Mouse (Mus musculus) urinary bladder, postnatal 25 days (tissue): ENCODE measurements around the gene 6430548M08Rik.

Experiments
- DNase-seq: peaks from one replicate; pipeline ENCODE4 v3.0.0; 2022; ENCODE audit warnings: low spot score

Gene 6430548M08Rik

DNA sequence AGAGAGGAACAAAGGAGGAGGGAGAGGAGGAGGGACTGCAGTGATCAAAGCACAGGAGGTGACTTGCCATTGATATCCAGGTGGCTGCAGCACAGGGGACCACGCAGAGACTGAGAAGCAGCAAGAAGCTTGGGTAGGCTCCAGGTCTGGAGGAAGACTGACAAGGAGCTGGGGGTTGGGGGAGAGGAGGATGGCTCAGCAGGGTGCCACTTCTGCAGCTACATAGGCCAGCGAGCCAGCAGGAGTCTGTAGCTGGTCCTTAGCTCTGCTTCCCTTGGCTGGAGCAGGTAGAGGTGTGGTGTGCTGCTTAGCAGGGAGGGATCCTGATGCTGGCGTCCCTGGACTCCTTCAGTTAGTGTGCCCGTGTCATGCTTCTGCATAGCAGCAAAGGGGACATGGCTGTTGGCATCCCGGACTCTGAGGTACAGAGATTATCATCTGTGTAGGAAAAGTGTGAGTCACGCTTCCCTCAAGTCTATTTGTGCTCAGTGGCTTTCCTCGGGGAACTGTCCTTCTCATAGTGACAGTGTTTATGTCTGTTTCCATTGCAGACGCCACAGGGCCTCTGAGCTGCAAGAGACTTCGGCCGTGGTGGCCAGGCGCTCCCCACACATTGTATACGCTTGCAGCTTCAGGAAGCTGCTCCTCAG lies 30.8 kb downstream of the 6430548M08Rik start:
- DNase-seq: no peak

DNA sequence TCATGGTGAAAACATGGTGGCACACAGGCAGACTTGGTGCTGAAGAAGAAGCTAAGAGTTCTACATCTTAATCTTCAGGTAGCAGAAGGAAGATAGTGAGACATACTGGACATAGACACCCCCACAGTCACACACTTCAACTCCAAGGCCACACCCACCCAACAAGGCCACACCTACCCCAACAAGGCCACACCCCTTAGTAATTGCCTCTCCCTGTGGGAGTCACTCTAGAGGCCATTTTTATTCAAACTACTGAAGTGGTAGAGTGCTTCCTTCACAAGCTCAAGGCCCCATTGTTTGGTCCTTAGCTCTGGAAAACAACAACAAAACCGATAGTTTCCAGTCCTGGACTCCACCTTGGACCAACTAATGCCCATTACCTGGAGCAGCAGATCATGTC lies 32.1 kb downstream of the 6430548M08Rik start:
- DNase-seq: no peak

DNA sequence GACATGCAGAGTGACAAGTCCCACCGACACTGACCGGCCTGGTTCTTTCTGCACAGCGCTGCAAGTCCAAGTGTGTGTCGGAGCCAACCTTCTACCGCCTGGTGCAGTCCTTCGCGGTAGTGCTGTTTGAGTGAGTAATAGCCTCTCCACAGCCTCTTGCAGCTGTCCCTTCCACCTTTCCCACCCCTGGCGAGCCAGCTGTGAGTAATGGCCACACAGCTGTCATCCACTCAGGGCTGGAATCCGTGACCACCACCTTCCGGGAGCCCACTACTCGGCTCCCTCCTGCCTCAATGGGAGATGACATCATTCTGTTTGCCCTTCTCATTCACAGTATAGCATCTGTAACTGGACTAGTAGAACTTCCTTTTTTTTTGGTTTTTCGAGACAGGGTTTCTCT lies 36.1 kb downstream of the 6430548M08Rik start:
- DNase-seq: no peak

DNA sequence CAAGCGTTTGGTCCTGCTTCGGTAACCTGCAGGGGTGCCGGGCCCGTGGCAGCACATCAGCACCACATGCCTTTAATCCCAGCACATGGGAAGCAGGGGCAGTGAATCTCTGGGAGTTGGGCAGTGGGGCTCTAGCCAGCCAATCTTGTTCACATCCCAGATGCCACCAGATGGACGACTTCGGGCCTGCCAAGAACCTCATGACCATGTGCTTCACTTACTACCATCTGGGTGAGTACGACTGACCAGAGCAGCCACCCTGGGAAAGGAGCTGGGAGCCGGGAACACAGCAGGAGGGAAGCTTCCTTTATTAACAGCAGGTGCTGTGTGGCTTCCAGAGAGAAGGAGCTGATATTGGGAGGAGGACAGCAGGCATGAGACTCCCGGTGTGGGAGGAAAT lies 37.2 kb downstream of the 6430548M08Rik start:
- no peak for DNase-seq

DNA sequence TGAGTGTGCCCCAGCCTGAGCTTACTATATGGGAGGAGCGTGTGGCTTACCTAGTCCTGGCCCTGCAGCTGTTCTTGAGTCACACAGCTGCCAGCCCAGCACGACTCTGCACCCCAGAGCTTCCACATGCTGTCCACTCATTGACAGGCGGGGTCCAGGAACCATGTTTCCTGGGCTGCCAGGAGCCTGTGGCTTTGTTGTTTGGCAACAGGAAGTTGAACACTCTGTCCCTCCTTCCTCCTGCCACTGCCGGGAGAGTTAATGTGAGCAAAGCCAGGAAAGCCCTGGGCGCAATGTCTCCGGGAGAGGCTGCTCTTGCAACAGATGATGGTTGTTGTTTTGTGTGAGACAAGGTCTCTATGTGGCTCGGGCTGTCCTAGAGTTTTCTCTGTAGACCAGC lies 38.7 kb downstream of the 6430548M08Rik start:
- no peak for DNase-seq

DNA sequence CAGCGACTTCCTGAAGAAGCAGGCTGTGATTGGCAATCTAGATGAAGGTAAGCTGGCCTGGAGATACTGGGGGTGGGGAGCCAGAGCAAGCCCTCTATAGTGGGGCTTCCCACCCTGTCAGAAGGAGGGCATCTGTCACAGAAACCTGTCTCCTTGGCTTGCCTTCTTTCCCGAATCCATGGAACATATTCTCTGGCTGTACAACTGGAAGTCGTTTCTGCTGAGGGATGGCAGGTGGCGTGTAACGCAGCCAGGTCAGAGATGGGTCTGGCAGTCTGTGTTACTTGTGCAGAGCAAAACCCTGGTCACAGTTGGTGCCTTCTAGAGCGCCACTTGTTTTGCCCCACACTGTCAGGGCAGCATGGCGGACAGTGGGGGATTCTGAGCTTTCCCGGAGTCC lies 46.4 kb downstream of the 6430548M08Rik start:
- DNase-seq: no peak

DNA sequence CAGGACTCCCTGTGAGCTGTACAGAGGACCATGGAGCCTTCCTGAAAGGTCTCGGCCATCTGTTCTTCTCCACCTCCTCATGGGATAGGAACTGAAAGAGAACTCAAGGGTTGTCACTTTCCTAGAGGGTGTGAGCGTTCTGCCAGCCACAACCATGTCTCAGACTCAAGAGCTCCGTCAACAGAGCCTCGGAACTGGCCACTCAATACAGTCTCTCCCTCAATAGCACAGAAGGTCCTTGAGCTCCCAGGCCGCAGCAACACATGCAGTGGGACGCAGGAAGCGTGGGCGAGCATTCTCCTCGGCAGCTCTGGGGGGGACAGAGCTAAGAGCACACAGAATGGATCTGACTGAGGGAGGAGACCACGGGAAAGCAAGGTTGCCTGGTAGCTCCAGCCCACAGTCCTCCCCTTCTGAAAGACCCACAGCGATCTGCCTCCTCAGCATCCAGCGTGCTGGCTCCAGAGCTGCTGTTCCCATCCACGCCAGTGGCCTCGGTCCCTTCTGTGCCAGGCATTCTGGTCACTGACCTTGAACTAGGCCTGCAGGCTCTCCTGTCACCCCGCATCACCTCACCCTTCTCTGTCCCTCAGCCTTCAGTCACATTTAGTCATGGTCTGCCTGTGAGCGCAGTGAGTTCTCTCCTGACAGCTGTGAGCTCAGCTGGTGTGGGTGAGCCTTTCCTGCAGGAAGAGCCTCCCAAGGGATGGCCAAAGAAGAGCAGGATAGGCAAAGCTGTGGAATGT lies 47.9 kb downstream of the 6430548M08Rik start:
- DNase-seq: no peak

DNA sequence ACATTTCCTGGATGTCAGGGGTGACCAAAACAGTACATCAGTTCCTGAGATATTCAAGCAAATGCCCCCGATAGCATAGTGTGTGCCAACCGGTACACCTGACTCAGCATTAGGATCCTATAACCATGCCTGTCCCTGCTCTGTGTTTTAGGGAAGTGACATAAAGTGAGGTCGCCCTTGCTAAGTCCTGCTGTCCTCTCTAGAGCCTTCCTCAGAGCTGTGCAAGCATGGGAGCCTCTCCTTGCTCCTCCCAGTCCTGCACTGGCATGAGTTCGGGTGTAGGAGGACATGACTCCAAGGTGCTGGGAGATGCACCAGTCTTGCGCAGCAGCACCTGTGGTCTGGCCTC lies 48.4 kb downstream of the 6430548M08Rik start:
- DNase-seq: no peak

DNA sequence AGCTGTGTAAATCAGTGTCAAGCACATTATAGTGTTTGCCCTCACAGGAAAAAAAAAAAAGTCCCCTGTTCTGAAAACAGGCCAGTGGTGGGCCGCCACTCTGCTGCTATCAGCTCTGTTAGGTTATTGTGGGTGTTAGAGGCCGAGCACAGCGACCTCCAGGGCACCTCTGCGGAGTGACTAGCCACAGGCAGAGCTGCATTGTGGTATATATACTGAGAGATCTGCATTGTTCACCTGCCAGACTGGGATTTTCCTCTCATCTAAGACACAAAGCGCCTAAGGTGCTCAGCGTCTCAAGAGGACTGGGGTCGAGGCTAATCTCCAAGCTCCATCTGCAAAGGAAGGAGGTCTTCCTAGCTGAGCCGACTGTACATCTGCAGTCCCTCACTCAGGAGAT lies 49.4 kb downstream of the 6430548M08Rik start:
- no peak for DNase-seq

DNA sequence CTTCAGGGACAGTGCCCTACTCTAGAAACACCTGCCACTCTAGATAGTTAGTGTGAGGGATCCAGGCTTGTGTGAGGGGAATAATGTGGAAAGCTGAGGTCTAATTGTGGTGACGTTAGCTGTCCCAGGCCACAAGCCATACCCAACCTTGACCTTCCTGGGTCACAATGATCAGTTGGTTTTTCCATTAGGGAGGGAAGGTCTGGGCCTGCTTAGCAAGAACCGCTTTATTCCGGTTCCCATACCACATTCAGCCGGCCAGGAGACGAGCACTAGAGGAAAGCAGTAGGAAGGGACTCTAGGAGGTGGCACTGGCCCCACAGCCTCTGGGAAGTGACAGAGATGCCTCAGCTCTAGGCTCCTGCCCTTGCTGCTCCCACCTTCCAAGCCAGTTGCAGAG lies 50.1 kb downstream of the 6430548M08Rik start:
- DNase-seq: no peak

DNA sequence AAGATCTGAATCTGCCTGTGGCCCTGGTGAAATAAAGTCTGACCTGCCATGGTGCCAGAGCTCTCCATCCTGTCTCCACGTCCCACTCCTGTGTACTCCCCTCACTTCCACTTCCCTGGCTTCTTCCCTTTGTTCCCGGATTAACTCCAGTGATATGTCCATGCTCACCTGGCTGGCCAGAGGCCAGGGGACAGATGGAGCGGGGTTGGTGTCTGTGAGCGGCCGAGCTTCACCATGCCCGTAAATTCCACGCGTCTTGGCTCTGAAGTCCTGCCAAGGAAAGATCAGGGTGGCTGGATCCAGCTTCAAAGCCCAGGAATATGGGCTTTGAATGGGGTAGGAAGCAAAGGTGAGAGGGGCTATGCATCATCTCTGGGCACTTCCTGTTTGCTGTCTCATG lies 53.2 kb downstream of the 6430548M08Rik start:
- no peak for DNase-seq

DNA sequence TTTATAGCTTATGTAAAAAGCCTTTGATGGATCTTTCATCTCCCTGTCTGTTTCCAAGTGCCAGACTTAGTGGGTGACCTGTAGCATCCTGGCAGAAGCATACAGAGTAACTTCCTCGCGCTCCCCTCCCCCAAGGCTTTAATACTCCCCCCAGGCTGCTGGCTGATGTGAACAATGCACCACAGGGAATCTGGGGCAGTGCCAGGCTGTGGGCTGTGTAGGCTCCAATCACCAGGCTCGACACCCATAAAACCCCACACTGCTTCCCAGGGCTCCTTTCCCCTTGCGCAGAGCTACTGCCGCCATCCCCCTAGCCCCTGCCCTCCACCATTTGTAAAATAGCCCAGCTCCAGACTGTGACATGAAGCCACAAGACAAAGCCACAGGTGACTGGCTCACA lies 53.9 kb downstream of the 6430548M08Rik start:
- no peak for DNase-seq

DNA sequence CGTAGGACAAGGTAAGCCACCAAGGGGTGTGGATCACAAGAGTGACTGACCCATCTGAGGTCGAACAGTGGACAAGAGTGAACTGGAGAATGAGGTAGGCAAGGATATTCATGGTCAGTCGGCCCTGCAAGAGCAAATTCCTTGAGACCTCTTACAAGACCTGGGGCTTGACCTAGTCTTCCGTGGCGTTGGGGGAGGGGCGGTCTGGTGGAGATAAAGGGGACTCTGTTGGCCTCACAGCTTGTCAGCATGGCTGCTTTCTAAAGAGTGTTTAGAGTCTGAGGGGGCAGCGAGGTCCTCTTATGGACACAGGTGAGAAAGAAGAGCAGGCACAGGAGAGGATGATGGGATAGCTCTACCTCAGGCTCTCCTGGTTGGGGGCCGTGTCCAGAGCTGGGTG lies 55.2 kb downstream of the 6430548M08Rik start:
- DNase-seq: no peak

DNA sequence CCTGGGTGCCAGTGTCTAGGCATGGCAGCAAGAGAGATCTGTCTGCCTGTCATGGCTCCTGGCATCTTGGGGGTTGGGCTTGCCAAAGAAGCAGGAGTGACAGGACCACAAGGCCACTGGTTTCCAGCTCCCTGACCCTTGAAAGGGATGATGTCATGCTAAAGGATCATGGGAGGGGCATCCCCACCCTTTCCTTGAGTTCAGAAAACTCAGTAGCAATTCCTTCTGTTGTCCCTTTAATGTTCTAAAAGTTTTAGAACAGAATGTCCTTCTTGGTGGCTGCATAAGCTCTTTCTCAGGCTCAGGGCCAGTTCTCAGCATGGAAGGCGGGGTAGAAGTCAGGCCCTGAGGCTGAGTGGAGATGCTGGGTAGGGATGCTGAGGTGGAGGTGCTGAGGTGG lies 59.2 kb downstream of the 6430548M08Rik start:
- DNase-seq: no peak

DNA sequence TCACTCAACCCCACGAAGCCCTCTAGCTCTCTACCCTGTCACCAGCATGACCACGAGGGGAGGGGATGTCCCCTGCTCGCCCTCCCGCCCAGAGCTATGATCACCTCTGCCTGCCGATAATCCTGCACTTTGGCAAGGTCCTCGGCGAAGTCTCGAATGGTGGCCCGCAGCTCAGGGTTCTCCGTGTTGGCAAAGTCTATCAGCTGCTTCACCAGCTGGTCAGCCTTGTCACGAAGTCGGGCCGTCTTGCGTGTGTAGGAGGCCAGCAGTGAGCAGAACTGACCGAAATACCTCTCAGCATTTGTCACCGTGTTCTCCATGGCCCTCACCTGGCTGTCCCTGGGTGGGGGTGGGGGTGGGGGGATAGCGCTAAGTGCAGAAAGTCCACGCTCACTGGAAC lies 60.7 kb downstream of the 6430548M08Rik start:
- no peak for DNase-seq

DNA sequence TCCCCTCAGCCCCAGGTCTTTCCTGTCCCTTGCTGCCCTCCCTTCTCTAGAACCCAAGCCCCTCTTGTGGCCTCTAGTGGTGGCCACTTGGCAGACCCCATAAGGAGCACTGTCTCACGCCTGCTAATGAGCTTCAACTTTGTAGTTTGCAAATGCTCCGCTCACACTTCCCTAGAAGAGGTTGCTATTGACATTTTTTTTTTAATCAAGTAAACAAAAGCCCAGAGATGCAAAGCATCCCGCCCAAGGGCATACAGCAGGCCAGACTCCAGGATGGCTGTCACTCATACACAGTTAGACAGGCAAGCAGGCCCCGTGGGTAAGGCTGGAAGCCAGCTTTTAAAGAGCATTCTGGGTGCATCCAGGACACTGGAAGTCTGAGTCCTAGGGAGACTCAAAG lies 62.7 kb downstream of the 6430548M08Rik start:
- no peak for DNase-seq

DNA sequence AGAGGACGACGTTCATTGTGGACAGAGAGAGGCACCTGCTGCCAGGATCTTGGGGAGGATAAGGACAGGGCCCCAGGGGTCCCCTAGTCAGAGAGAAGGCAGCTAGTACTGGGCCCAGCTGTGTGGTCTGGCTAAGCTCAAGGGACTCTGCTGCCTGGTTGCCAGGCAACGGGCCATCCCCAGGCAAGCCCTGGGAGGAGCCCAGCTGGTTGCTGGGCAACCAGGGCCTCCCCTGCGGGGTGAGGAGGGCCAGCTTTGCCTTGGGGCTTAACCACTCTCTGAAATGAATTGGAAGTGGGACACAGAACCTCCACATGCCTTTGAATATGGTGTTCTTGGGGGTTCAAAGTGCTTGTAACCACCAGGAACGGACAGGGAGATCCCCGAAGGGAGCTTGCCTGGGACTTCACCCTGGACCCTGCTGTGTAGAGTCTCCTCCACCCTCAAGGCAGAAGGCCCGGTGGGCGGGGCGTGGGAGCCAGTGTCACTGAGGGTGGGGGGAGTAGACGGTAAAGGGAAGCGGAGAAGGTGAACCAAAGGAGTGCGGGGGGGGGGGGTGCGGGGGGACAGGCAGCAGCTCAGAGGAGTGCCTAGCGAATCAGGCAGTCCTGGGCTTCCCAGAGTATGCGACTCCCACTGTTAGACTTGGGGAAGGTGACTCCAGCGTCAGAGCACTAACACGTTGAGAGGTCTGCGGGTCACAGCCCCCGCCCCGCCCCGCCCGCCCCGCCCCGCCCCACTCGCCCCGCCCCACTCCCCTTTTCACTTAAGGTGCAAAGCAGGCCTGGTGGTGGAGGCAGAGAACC lies 63.6 kb downstream of the 6430548M08Rik start, which contains the start of gene Fam92b:
Gene Fam92b (minus strand): TSS at position 149 of the 806 bp plus-strand sequence.
- DNase-seq: no peak

DNA sequence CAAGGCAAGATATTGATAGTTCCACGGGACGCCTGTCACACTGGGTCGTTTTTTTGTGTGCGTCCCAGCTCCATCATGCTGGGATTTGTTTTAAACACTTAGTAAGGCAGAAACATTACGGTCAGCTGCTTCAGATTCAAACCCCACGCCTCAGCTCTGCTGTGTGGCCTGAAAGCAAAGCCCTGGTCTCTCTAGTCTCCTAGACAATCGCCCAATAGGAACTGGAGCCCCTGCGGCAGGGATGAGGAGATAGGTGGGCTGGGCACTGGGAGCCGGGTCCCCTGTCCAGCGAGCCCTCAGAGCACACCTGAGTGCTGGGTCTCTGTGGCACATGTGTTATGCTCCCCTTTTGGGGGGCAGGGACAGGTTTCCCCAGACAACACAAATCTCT lies 64.2 kb downstream of the 6430548M08Rik start:
- DNase-seq: no peak

DNA sequence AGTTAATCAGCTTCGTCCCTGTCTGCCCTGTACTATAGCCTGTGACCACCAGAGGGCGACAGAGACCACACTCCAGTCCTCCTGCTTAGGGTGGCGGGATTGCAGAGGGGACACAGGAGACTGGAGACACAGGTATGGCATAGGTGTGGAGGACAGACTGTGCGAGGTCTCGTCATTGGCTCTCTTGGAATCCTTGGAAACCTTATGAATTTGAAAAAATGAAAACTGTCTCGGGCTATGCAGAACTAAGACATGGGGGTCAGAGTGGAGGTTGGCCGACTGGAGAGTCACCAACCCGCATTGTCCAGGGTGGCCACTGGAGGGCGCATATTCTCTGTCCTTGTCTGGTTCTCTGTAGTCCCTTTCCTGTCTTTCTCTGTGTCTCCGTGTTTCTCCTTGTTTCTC lies 65.1 kb downstream of the 6430548M08Rik start:
- peak; percentile 90 for DNase-seq

DNA sequence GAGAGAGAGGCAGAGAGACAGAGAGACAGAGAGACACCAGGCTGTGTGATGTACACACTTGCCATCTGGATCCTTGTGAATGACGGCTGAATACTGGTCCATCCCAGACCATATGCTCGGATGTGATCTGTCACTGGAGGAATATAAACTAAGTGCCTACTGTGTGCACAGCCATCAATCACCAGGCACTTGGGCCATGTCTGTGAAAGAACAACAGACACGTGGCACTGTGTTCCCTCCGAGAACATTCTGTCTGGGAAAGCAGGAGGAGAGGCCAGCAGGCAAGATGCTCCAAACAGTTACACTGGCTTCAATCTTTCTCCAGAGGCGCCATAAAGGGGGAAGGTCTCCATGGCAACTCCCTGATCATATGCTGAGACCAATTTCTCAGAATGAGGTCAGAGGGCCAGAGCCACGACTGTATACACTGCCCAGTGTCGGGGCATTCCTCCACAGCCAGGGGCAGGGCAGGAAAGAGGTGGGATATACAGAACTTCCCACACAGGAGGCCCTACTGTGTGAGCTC lies 66.6 kb downstream of the 6430548M08Rik start:
- no peak for DNase-seq

DNA sequence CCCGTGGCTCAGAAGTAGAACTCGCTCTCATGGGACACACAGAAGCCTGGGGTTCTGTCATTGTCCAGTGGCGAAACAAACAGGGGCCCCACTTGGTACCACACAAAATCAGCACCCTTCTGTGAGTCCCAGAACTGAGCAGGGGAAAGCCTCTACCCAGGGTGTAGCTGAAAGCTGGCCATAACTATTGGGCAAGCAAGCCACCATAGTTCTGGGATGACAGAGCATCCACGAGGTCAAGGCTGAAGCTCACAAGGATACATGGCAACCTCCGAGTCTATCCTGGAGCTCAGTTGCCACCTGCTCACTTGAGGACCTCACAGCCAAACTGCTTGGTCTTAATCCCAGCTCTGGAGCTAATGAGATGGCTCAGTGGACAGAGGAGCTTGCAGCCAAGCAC lies 67.3 kb downstream of the 6430548M08Rik start:
- no peak for DNase-seq

DNA sequence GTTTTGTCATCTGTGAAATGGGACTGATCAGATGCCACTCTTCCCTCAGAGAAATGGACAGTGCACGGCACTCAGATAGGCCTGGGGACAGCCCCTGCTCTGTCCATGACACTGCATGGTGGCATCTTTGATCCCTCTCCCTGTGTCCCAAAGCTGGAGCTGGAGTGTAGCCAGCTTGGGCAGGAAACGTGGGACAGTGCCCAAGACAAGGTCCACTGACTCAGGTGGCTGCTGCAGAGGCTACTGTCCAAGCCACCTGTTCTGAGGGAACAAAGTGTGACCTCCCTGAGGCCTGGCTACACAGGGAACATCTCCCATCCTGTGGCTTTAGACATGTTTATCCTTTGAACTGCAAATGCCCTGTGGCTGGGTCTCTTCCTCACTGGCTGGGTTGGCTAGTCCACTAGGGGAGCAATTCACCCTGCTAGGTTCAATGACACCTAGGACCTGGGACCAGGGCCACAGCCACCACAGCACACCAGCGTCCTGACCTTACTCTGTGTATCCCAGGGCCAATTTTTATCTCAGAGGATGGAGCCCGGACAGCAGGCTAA lies 68.0 kb downstream of the 6430548M08Rik start:
- DNase-seq: no peak

DNA sequence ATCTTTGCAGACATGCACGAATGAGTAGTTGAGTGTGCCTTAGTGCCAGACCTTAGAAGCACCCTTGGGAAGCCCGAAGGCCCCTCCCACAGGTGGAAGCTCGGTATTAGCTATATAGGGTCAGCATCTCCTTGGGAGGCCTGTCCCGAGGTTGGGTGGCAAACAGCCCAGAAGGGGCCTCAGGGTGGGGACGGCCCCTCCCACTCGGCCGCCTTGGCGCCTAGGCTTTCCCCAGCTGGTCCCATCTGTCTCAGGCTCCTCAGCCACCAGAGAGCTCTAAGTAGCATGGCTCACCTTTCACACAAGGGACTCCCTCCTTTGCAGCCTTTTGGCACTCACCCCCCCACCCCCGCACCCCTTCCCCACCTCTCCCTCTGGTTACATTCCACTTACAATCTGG lies 70.4 kb downstream of the 6430548M08Rik start:
- no peak for DNase-seq
